Mouse (Mus musculus) G1E (cell line): Measurements from ENCODE around the gene Prss48. TPM values are rescaled to one million over a fixed set of nuclear protein-coding genes. Genes with fewer than 3 reads are reported as not detected.
"Not testable (repeated sequence)": the region's sequence is repeated elsewhere in the genome, so short reads cannot be mapped to it uniquely, and the experiment has no call there.

Experiments used
- ATAC-seq: 2 replicates; pipeline ENCODE4 v1.8.0; 2016; ENCODE audit warnings: mild to moderate bottlenecking; ENCODE audit not compliant: insufficient number of reproducible peaks, poor library complexity, low FRiP score, severe bottlenecking; ENCODE audit errors: extremely low read depth
- DNase-seq: peaks from one replicate; pipeline ENCODE4 v3.0.0; 2012; ENCODE audit warnings: low spot score
- H3K27me3 ChIP-seq: 2 replicates; pipeline ENCODE4 v1.6.1; 2012; ENCODE audit warnings: mild to moderate bottlenecking, low read length, inconsistent platforms; ENCODE audit not compliant: insufficient read depth
- H3K36me3 ChIP-seq: replicated peaks from 2 replicates; pipeline ENCODE3; 2012; ENCODE audit warnings: mild to moderate bottlenecking, inconsistent platforms
- H3K4me1 ChIP-seq: 2 replicates; pipeline ENCODE4 v1.6.1; 2012; ENCODE audit warnings: low read depth, low read length, inconsistent platforms, mixed read lengths; ENCODE audit not compliant: insufficient read depth
- H3K4me3 ChIP-seq: 2 replicates; pipeline ENCODE4 v1.5.1; 2012; ENCODE audit warnings: low read depth, mild to moderate bottlenecking, inconsistent platforms, low read length, moderate library complexity, mixed read lengths
- H3K9me3 ChIP-seq: replicated peaks from 2 replicates; pipeline ENCODE4 v1.6.1; 2012; ENCODE audit warnings: inconsistent platforms
- CTCF ChIP-seq: IDR thresholded peaks from 2 replicates; pipeline ENCODE4 v1.5.1; 2012; ENCODE audit warnings: low read depth, low read length, inconsistent platforms, mixed read lengths
- GATA1 ChIP-seq: IDR thresholded peaks from 2 replicates; pipeline ENCODE4 v1.6.1; 2012; ENCODE audit warnings: borderline replicate concordance, low read length, inconsistent platforms, mixed read lengths
- GATA2 ChIP-seq: IDR thresholded peaks from 2 replicates; pipeline ENCODE4 v1.6.1; 2012; ENCODE audit warnings: low read depth, low read length, inconsistent platforms, borderline replicate concordance
- POLR2AphosphoS5 ChIP-seq: IDR thresholded peaks from 2 replicates; pipeline ENCODE4 v1.6.1; 2012; ENCODE audit warnings: low read depth, low read length, inconsistent platforms; ENCODE audit not compliant: insufficient replicate concordance
- TAL1 ChIP-seq: conservative IDR thresholded peaks from 2 replicates; pipeline ENCODE4 v1.6.1; 2012; ENCODE audit warnings: low read depth, low read length, inconsistent platforms, mixed read lengths
- polyA plus RNA-seq: library from polyadenylated mRNA; stranded (reverse); fragments of >175 nt; gene quantifications from 2 replicates; pipeline ENCODE4 v1.2.3, GENCODE M21; 2012
- total RNA-seq, 2 experiments: library from RNA; stranded (forward) in 1 of 2; stranded (reverse) in 1 of 2; fragments of 200-1000 nt in 1 of 2; fragments of >200 nt in 1 of 2; fragmentation: Nextera tagmentation in 1 of 2; gene quantifications; 2 replicates each; pipeline ENCODE4 v1.2.3; 2014 to 2017

Prss48 gene
- total and polyA plus RNA-seq, 3 experiments, result not detected

- TF ChIP-seq CTCF, result no peak
- no peak for TF ChIP-seq GATA1
- no peak for TF ChIP-seq GATA2
- ATAC-seq, result no peak
- H3K27me3 ChIP-seq, result 0 out of 2 replicates have a peak, but pooled peaks cover 3% of the 10 kb centered on the region
- no peaks in the 10 kb centered on the region for H3K4me1 ChIP-seq
- no peak for DNase-seq
- H3K4me3 ChIP-seq, result no peak overlapping the region
- no peaks in the 10 kb centered on the region for H3K36me3 ChIP-seq
- H3K9me3 ChIP-seq, result no peaks in the 10 kb centered on the region
These were observed 11.0 kb downstream of the Prss48 start for GRCm38 (mm10) chr3:85991140-85991801.

- H3K4me1 ChIP-seq, result no peaks in the 10 kb centered on the region
- DNase-seq, result no peak
- TF ChIP-seq GATA2 (no peak), GATA1 (no peak), TAL1 (no peak), POLR2AphosphoS5 (no peak), CTCF (no peak)
- no peak for ATAC-seq
- H3K27me3 ChIP-seq, result peaks cover 11% of the 10 kb centered on the region; the same call in 1 of the 2 replicates
- no peaks in the 10 kb centered on the region for H3K9me3 ChIP-seq
- H3K4me3 ChIP-seq, result no peak overlapping the region
- H3K36me3 ChIP-seq, result no peaks in the 10 kb centered on the region
These were observed 15.1 kb downstream of the Prss48 start for GRCm38 (mm10) chr3:85987225-85987624.

GRCm38 (mm10) chr3:85984537-85984936 lies 17.8 kb downstream of the Prss48 start:
- H3K4me3 ChIP-seq, result no peak overlapping the region
- DNase-seq (no peak), ATAC-seq (no peak)
- no peaks in the 10 kb centered on the region for H3K9me3 ChIP-seq
- TF ChIP-seq GATA1 (no peak), GATA2 (no peak), TAL1 (no peak), POLR2AphosphoS5 (no peak), CTCF (no peak)
- H3K36me3 ChIP-seq, result no peaks in the 10 kb centered on the region
- H3K4me1 ChIP-seq, result no peaks in the 10 kb centered on the region
- H3K27me3 ChIP-seq, result peaks cover 11% of the 10 kb centered on the region

- H3K27me3 ChIP-seq, result peaks cover 11% of the 10 kb centered on the region
- not testable (repeated sequence) for H3K4me1 ChIP-seq, H3K9me3 ChIP-seq, DNase-seq, H3K4me3 ChIP-seq, H3K36me3 ChIP-seq, ATAC-seq
These were observed 20.5 kb downstream of the Prss48 start for GRCm38 (mm10) chr3:85981761-85982160.

- no peaks in the 10 kb centered on the region for H3K4me1 ChIP-seq
- no peak for TF ChIP-seq POLR2AphosphoS5
- TF ChIP-seq GATA1, result no peak
- no peak for TF ChIP-seq GATA2
- no peak for TF ChIP-seq TAL1
- no peak for TF ChIP-seq CTCF
These were observed 22.3 kb downstream of the Prss48 start for GRCm38 (mm10) chr3:85980036-85980435.

GRCm38 (mm10) chr3:85974451-85974850 lies 27.8 kb downstream of the Prss48 start:
- TF ChIP-seq CTCF (no peak), TAL1 (no peak), GATA1 (no peak), POLR2AphosphoS5 (no peak), GATA2 (no peak)

More at GRCm38 (mm10) chr3:85980036-85980435, 22.3 kb downstream of the Prss48 start:
- DNase-seq (no peak), ATAC-seq (no peak)
- Histone ChIP-seq H3K4me3 (no peak overlapping the region), H3K9me3 (no peaks in the 10 kb centered on the region), H3K27me3 (peaks cover 6% of the 10 kb centered on the region), H3K36me3 (no peaks in the 10 kb centered on the region)

More at GRCm38 (mm10) chr3:85974451-85974850, 27.8 kb downstream of the Prss48 start:
- no peaks in the 10 kb centered on the region for H3K4me1 ChIP-seq
- H3K27me3 ChIP-seq, result peaks cover 3% of the 10 kb centered on the region; the same call in 1 of the 2 replicates
- ATAC-seq (no peak), DNase-seq (no peak)
- H3K9me3 ChIP-seq, result no peaks in the 10 kb centered on the region
- H3K4me3 ChIP-seq, result no peak overlapping the region
- no peaks in the 10 kb centered on the region for H3K36me3 ChIP-seq
